Mouse (Mus musculus) liver, adult (tissue): ENCODE data around the gene Bag5.

Source experiments
- GATA4 ChIP-seq: IDR thresholded peaks from 2 replicates; pipeline ENCODE4 v1.6.1; 2014; ENCODE audit warnings: mild to moderate bottlenecking, low read length; ENCODE audit not compliant: insufficient replicate concordance

The Bag5 gene

DNA sequence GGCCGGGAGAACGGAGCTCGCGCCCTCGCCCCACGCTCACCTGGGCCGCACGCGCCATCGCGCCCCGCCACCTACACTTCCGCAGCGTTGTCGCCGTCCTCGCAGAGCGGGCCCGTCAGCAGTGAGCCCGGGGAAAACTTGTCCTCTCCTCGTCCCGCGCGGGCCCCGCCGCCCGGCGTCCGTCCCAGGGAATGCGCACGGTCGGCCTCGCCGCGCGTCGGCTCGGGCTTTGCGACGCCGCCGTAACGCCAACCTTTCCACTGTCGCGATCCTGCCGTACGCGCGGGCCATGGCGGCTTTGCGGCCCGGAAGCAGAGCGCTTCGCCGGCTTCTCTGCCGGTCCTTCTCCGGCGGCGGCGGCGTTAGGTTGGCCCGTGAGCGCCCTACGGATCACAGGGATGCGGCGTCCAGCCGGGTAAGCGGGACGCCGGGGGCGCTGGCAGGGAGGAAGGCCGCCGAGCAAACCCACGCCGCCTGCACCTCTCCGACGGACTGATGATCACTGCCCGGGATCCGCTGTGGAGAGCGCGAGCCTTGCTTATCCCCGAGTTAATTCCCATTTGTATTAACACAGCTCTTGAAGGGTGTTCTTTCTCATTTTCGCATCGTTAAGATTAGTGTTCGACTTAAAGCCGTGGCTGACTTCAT is at the start of gene Bag5, which contains the start of gene Apopt1:
TSS of gene Bag5 (minus strand) at position 254 of the 648 bp plus-strand sequence.
TSS of gene Apopt1 (plus strand) at position 258 of the 648 bp plus-strand sequence.
- TF ChIP-seq GATA4: peak; percentile 65; the same call in 1 of the 2 replicates

GRCm38 (mm10) chr12:111760306-111760908 is 47.4 kb upstream of the Bag5 start:
- no peak for TF ChIP-seq GATA4

DNA sequence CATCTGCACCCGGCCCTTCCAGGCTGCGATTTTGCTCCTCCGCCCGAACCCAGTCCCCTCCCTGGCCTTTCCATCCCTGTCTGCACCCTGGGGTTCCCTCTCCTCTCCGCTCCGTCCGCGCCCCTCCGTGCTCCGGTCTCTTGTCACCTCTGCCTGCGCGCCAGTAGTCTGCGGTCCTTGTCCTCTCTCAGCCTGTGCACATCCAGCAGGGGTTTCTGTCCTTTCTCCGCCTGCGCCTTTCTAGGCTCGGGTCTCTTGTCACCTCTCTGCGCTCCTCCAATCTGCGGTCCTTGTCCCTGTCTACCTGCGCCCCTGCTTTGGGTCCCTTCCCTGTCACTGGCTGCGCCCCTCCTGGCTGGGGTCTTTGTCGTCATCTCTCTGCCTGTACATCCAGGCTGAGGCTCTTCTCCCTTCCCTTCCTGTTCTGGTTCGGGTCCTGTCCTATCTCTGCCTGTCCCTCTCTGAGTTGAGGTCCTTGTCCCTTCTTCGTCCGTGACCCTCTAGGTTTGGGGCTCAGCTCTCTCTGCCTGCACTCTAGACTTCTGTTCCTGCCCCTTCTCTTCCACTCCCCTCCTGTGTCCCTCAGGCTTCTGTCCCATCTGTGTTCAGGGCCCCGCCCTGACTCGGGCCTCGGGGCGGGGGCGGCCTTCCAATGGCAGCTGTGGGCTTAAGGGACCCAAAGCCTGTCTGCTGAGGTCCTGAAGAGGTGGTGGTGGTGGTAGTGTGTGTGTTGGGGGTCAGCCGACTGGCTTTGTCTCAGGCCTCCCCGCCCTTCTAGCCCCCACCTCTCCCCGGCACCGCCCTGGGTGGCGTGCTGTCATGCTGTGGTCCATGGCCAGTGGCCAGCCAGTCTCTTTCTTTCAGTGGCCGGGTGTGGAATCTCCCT is 46.4 kb upstream of the Bag5 start:
- no peak for TF ChIP-seq GATA4

DNA sequence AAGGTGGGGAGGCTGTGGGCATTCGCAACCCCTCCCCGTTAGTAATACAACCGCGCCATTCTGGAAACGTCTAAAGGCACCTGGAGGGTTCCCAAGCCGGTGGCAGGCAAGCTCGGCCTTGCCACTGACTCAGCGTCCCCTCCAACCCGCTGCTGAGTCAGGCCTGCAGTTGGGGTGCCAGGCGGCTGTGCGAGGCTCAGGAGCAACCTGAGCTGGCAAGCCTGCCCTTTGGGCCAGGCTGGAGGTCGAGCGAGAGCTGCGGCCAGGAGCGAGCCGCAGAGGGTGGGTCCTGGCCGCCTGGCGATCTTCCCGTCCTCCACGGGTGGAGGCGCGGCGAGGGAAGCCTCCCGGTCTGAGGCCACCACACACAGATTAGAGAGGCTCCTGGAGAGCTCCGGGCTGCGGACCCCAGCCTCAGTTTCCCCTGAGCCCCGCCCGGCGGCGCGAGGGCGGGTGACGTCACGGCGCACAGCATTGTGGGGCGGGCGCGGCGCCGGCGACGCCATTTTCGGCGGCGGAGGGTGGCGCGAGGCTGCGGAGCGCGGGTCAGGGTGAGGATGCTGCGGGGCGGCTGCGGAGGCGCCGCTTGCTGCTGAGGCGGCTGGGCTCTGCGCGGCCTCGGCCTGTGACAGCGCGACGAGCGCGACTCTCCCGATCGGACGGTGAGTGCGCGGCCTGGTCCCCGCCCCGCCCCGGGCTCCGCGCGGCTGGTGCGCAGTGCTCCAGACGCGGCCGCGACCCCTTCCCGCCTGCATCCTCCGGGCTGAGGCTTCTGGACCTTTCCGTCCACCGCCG is 45.5 kb upstream of the Bag5 start, which contains the start of gene Klc1:
TSS of gene Klc1 (plus strand) at position 469 of the 795 bp plus-strand sequence.
- TF ChIP-seq GATA4: no peak

- no peak for TF ChIP-seq GATA4
Measured at GRCm38 (mm10) chr12:111757561-111758325, 44.7 kb upstream of the Bag5 start.

GRCm38 (mm10) chr12:111756698-111757082 is 43.6 kb upstream of the Bag5 start:
- no peak for TF ChIP-seq GATA4

DNA sequence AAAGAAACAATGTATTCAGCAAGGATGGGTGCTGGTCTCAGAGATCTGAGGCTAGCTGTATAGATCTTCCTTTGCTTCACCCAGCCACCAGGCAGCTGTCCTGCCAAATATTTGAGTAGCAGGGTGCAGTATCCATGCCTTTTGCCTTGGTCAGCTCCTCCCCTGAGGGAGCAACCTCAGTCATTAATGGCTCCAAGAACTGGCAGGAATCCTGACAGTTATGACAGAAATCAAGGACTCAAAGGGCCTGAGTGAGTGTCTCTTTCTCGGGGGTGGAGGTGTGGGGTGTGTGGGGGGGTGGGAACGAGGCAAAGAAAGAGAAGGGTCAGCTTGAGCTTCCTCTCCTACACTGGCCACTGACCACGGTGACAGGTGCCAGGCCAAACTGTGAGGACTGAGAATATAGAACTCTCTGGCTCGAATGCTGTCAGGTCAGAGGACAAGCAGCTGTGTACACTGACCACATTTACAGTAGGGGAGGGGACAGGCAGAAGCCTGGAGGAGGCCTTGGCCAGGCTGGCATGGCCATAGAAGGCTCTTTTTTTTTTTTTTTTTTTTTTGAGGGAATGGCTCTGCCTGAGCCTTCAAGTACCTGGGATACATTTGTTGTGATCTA is 43.1 kb upstream of the Bag5 start:
- no peak for TF ChIP-seq GATA4

DNA sequence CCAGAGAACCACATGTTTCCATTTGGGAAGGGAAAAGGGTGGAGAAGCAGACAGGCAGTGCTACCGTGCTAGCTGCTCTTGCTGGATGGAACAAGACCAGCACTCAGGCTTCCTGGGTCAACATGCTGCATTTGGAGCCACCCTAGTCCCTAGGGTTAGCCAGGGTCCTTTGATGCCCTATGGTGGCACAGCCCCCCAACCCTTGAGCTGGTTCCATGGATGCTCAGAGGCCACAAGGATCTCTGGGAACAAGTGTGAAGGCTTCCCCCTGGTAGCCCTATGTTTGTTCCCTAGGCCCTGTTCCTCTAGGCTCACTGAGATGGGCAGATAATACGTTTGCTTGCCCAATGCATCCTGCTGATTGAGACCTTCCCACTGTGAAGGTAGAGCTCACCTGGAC is 42.2 kb upstream of the Bag5 start:
- no peak for TF ChIP-seq GATA4

- TF ChIP-seq GATA4: no peak
Measured at GRCm38 (mm10) chr12:111754710-111755109, 41.7 kb upstream of the Bag5 start.

GRCm38 (mm10) chr12:111753347-111753746 is 40.3 kb upstream of the Bag5 start:
- no peak for TF ChIP-seq GATA4

- TF ChIP-seq GATA4: no peak
Measured at GRCm38 (mm10) chr12:111752491-111752890, 39.4 kb upstream of the Bag5 start.

DNA sequence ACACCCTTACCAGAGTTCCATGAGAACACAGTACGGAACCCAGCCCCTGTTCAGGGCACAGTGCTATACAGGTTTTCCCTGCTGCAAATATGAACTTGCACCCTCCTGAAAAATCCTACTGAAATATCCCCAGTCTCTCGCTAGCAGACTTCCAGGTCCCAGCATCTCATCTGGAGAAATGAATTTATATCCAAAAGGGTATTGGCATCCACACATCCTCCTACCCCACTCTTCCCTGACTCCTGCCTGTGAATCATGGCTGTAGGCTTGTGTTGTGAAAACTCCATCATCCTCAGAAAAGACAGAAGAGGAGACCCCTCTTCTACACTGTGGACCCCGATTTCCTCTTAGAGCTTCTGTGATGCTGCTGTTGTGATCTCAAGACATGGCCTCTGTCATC is 37.7 kb upstream of the Bag5 start:
- TF ChIP-seq GATA4: no peak

- no peak for TF ChIP-seq GATA4
Measured at GRCm38 (mm10) chr12:111747421-111747820, 34.4 kb upstream of the Bag5 start.

DNA sequence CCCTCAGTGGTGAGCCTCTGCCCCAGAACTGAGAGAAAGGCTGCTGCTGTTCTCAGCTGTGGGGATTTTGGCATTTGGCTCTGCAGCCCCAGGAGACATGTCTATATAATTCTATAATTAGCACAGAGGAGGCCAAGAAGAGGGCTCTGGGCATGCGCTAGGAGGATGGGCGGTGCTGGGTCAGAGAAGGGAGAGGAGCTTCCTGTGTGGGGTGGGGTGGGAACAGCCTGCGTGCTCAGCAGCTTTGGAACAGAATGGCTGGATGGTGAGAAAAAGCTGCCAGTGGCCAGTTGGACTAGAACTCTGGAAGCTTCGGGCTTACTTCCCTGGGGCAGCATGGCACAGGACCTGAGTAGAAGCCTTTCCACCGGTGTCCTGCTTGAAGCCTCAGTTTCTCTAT is 33.0 kb upstream of the Bag5 start:
- TF ChIP-seq GATA4: no peak
